Mouse (Mus musculus): ENCODE results near the gene Rela.
A peak's percentile ranks its signal among the peaks of the same experiment; 100 is the strongest.

The Rela gene

GRCm38 (mm10) chr19:5637069-5638047 lies at the start of gene Rela:
Gene Rela, plus strand, starts transcription at chr19:5637483.
- peak; percentile 94 for DNase-seq (ENCODE audit: low spot score)

- DNase-seq (ENCODE audit: low spot score) = peak; percentile 39
Measured at GRCm38 (mm10) chr19:5589159-5589558, 48.1 kb upstream of the Rela start.

DNA sequence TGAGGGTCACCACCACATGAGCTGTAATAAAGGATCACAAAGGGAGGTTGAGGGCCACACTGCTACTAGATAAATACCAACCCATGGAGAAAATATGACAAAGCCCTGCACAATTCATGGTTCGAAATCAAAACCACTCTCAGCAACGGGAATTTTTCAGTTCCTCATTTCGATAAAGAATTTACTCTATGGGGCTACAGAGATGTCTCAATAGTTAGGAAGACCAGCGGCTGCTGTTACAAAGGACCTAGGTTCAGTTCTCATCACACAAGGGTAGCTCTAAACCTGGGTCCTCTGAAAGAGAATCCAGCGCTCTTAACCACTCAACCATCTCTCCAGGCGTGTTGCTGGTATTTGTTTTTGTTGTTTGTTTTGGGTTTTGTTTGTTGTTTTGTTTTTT lies 45.4 kb upstream of the Rela start:
- DNase-seq (ENCODE audit: low spot score) = no peak

DNA sequence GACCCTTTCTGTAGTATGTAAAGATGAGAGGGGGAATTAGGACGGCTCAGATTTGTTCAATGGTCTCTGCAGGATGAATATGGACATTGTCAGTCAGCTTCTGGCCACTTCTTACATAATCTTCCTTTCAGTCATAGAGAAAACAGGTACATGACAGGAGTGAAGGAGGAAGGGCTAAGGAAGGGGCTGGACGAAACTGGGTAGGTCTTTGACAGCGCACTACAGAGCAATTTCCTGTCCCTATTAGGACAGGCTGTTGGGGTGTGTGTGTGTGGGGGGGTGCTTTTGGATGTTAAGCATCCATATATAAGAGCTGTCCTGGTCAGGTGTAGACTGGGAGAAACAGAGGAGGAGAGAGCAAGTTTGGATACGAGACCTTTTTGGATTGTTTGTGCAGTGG lies 38.1 kb upstream of the Rela start:
- no peak for DNase-seq (ENCODE audit: low spot score)

- DNase-seq (ENCODE audit: low spot score) = peak; percentile 74
Measured at GRCm38 (mm10) chr19:5601752-5602541, 35.3 kb upstream of the Rela start, which contains the start of gene Rnaseh2c. Gene Rnaseh2c, plus strand, starts transcription at chr19:5601873.

DNA sequence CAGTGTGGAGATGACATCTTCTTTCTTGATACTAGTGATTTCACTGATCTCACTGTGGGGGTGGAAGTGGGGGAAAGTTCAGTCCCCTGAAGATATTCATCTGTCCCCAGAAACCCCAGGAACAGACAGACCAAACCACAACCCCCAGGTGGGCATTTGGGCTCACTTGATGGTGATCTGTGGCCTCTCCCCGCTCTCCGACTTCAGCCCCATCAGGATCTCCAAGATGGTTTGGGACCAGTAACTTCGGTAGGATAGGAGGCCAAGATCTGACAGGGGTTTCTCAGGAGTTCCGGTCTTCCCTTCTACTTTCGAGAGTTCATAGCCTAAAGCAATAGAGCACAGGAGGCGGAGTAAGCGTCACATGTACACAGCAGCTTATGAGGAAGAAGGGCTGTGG lies 33.6 kb upstream of the Rela start:
- no peak for DNase-seq (ENCODE audit: low spot score)

DNA sequence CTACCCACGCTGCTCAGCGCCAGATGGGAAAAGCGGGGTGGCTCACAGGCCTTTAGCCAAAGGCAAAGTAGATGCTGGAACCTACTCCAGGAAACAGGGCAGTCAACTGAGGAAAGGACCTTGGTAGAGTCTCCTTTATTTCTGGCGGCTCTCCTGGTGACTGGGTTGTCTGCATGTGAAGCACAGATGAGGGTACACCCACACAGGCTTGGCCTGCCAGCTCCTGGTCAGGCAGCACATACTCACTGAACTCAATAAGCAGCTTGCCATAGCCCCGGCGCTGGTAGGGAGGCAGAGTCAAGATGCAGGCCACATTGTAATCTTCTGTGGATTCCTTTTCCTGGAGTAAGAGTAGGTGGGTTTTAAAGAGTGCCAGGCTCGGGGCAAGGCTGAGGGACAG lies 32.2 kb upstream of the Rela start:
- no peak for DNase-seq (ENCODE audit: low spot score)

- no peak for DNase-seq (ENCODE audit: low spot score)
Measured at GRCm38 (mm10) chr19:5606196-5606595, 31.1 kb upstream of the Rela start.

DNA sequence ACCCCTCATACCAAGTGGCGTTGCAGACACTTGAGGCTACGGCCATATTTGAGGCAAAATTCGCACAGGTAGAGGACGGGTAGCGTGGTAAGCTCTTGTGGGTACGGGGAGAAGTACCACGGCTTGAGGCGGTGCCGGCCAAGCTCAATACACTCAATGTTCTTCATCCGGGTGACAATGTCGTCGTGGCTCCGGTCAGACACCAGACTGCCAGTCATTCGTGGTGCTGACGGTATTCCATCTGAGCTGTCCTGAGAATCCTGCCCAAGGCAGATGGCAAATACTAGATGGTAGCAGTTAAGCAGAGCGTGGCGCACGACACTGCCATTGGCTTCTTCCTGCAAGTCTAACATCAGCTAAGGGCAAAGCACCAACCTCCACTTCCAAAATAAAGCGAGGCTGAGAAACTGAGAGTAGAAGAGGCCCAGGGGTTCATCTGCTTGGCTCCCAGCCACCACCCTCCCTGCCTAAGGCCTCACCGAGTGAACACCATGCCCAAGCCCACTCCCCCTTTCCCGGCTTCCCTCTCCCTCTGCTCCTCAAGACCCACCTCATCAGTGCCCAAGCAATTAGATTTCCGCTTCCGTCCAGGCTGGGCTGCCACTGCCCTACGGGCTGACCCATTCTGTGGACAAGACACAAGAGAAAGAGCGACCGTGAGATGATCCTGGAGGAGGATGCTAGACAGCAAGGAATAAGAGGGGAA lies 29.4 kb upstream of the Rela start:
- DNase-seq (ENCODE audit: low spot score) = no peak

DNA sequence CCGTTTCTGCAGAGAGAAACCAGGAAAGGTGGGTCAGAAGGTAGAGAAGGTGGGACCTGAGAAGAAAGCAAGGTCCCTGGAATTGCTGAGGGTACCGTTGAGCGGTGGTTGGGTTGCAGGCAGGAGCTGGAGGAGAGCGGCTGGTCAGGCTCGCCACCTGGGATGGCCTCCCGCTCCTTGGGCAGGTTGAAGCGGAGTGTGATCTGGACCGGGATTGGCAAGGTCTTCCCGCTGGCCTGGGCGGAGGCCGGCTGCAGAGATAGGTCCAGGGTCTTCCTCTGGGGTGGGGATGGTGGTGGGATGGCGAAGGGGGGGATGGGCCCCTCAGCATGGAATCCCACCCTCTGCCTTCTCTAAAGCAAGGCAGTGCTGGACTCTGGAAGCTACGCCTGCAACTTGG lies 28.6 kb upstream of the Rela start:
- no peak for DNase-seq (ENCODE audit: low spot score)

- no peak for DNase-seq (ENCODE audit: low spot score)
Measured at GRCm38 (mm10) chr19:5609171-5609546, 28.1 kb upstream of the Rela start.

GRCm38 (mm10) chr19:5609547-5610404 lies 27.5 kb upstream of the Rela start, which contains the start of gene Kat5:
Gene Kat5, minus strand, starts transcription at chr19:5610237.
- DNase-seq (ENCODE audit: low spot score) = peak; percentile 97

- no peak for DNase-seq (ENCODE audit: low spot score)
Measured at GRCm38 (mm10) chr19:5611973-5612372, 25.3 kb upstream of the Rela start.

DNA sequence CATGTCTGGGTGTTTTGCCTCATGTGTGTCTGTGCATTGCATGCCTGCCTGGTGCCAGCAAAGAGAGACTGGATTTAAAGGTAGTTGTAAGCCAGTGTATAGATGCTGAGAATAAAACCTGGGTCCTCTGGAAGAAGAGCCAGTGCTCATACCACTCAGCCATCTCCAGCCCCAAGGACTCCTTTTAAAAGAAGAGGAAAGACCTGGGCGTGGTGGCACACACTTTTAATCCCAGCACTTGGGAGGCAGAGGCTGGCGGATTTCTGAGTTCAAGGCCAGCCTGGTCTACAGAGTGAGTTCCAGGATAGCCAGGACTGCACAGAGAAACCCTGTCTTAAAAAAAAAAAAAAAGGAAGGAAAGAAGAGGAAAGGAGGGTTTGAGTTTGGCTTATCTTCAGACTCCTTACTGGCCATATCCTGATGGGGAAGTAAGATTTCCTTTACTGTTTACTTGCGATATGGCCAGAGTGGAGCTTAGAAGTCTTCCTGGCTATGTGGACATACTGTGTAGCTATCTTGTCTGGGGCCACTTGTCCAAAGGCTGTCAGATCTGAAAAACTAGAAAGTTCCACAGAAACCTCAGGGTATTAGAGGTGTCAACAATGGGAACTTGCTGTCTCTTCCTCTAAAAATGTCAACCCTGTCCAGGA lies 24.4 kb upstream of the Rela start:
- DNase-seq (ENCODE audit: low spot score) = no peak

GRCm38 (mm10) chr19:5614953-5615352 lies 22.3 kb upstream of the Rela start:
- no peak for DNase-seq (ENCODE audit: low spot score)

- no peak for DNase-seq (ENCODE audit: low spot score)
Measured at GRCm38 (mm10) chr19:5620007-5620406, 17.3 kb upstream of the Rela start.

DNA sequence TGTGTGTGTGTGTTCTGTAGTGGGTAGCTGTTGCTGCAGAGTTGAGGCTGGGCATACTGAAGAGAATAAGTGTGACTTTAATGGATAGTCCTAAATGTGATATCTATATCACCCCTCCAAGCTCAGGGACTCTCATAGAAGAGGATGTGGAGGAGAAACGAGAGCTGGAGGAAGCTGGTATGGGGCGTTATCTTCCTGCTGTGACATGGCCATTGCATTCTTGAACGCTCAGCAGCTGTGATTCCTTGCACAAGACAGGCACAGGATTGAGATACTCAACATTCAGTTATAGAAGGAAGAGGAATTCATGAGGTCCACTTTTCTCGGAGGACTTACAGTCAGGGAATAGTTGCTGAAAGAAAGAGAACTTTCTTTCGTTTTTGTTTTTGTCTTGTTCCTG lies 15.4 kb upstream of the Rela start:
- no peak for DNase-seq (ENCODE audit: low spot score)

DNA sequence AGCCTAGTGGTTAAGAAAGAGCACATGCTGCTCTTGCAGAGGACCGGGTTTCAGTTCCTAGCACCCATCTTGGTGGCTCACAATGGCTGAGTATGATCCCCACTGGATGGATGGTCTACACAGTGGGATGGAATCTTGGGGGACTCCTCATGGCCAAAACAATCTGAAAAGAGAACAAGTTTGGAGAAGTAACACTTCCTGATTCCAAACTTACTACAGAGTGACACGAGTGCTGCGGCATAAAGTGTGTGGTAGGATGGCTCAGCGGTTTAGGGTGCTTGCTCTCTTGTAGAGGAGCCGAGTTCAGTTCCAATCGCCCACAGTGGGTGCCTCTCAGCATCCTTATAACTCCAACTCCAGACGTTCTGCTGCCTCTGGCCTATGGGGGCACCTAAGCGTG lies 12.0 kb upstream of the Rela start:
- no peak for DNase-seq (ENCODE audit: low spot score)

DNA sequence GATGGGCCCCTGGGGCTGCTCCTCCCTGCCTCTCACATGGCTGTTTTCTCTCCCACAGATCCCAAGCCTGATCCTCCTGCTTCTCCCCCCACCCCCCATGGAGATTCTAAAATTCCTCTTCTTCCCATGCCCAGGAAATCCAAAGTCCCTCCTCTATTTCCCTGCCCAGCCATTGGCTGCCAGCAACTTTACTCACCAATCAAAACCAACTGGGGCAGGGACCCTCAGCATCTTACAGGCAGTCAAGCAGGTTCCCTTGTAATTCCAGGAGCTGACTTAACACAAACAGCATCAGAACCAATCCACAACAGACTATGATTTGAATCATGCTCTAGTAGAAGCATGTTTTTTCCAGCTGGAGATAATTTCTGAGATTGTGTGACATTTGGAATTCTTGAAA lies 7.4 kb upstream of the Rela start:
- no peak for DNase-seq (ENCODE audit: low spot score)

GRCm38 (mm10) chr19:5632120-5632519 lies 5.2 kb upstream of the Rela start:
- DNase-seq (ENCODE audit: low spot score) = no peak

DNA sequence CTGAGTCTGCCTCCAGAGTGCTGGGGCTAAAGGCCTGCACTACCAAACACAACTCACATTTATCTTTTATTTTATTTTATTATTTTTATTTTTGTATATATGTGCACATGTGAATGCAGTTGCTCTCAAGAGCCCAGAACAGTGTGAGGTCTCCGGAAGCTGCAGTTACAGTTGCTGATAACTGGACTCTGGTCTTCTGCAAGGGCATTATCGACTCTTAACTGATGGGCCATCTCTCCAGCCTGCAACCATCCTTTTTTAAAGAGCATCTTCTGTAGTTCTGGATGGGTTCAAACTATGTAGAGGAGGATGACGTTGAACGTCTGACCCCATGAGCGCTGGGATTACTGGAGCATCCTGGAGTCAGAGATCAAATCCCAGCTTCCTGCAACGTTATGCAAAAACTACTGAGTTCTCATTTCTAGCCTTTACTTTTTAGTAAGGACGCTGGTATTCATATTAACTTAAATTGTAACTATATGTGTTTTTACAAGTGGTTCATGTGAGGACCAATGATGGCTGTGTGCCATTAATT lies 1.2 kb upstream of the Rela start:
- no peak for DNase-seq (ENCODE audit: low spot score)

Measured in testis, postnatal 10 days (tissue).